Mouse (Mus musculus) lung, postnatal 36 days (tissue): Measurements from ENCODE around the gene Tmem204.

Experiments
- DNase-seq: peaks from one replicate; pipeline ENCODE4 v3.0.0; 2022; ENCODE audit warnings: mixed read lengths

Gene Tmem204

DNA sequence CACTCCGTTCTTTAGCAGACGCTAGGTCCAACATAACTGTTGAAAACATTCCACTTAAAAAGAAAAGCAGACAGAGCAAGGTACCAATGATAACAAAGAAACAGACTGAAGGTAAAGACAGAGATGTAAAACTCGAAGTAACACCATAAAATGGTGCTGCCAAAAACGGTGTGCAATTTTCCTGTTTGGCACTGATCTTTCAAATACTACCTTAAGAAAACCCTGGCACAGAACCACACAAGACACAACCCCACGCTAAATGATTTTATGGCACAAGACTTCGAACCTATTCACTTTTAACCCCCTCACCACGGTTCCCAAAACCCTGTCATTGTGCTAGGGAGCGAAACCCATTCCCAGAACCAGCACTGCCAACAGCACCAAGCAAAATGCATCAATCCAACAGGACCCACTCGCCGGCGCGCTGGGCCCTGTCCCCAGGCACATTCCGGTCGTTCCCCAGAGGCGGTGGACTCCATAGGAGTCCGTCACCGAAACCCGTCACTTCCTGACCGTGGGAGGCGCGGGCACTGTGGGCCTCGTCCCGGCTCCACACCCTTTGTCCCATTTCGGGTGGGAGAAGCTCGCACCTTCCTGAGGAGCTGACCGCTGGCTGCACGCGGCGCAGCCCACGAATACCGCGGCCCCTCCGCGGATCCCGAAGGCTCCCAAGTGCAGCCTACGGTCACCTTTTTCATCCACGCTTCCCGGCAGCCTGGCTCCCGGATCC lies 68.4 kb downstream of the Tmem204 start:
- DNase-seq: peak; percentile 48

GRCm38 (mm10) chr17:25013606-25014501 lies 69.5 kb downstream of the Tmem204 start:
- DNase-seq: peak; percentile 22
